Mouse (Mus musculus): ENCODE measurements at regions not wholly inside any gene's neighbourhood (a gene's known extent, or its start where the extent isn't known, plus 50 kb on each side); places are given as distances from the start of the nearest gene placed in this dataset.

- WGBS (ENCODE audit: insufficient replicate concordance) = 64% methylated on average over 3 of the region's 3 CpGs
Measured at GRCm38 (mm10) chr10:29592906-29593305, 57.2 kb upstream of the Rspo3 start.

GRCm38 (mm10) chr10:29590187-29590586, 54.5 kb upstream of the Rspo3 start:
- no peak overlapping the region for H3K4me3 ChIP-seq (ENCODE audit: low read depth, low read length)
- H3K27me3 ChIP-seq (ENCODE audit: control insufficient read depth, insufficient read depth, low read length) = no peaks in the 10 kb centered on the region
- no peaks in the 10 kb centered on the region for H3K9me3 ChIP-seq (replicated peaks; ENCODE audit: control insufficient read depth, low read length)
- no peaks in the 10 kb centered on the region for H3K36me3 ChIP-seq (ENCODE audit: control insufficient read depth, insufficient read depth, low read length)
- ATAC-seq (replicated peaks; ENCODE audit: insufficient number of reproducible peaks, low FRiP score, low TSS enrichment) = no peak
- no peak overlapping the region for H3K4me2 ChIP-seq
- H3K27ac ChIP-seq (ENCODE audit: low read depth, low read length) = no peak overlapping the region
- H3K4me1 ChIP-seq (ENCODE audit: control insufficient read depth, insufficient read depth, low read length) = no peaks in the 10 kb centered on the region
- no peak overlapping the region for H3K9ac ChIP-seq (ENCODE audit: low read depth, low read length)

More at GRCm38 (mm10) chr10:29592906-29593305, 57.2 kb upstream of the Rspo3 start:
- no peaks in the 10 kb centered on the region for H3K9me3 ChIP-seq (replicated peaks; ENCODE audit: control insufficient read depth, low read length)
- no peaks in the 10 kb centered on the region for H3K36me3 ChIP-seq (ENCODE audit: control insufficient read depth, insufficient read depth, low read length)
- no peak overlapping the region for H3K4me2 ChIP-seq
- no peak overlapping the region for H3K9ac ChIP-seq (ENCODE audit: low read depth, low read length)
- no peak overlapping the region for H3K4me3 ChIP-seq (ENCODE audit: low read depth, low read length)
- no peaks in the 10 kb centered on the region for H3K4me1 ChIP-seq (ENCODE audit: control insufficient read depth, insufficient read depth, low read length)
- H3K27ac ChIP-seq (ENCODE audit: low read depth, low read length) = no peak overlapping the region
- ATAC-seq (replicated peaks; ENCODE audit: insufficient number of reproducible peaks, low FRiP score, low TSS enrichment) = no peak
- H3K27me3 ChIP-seq (ENCODE audit: control insufficient read depth, insufficient read depth, low read length) = no peaks in the 10 kb centered on the region

GRCm38 (mm10) chr10:29589739-29590138, 54.1 kb upstream of the Rspo3 start:
- ATAC-seq (replicated peaks; ENCODE audit: insufficient number of reproducible peaks, low FRiP score, low TSS enrichment) = no peak
- Histone ChIP-seq H3K9ac (ENCODE audit: low read depth, low read length) (no peak overlapping the region), H3K27me3 (ENCODE audit: control insufficient read depth, insufficient read depth, low read length) (no peaks in the 10 kb centered on the region), H3K4me2 (no peak overlapping the region), H3K9me3 (replicated peaks; ENCODE audit: control insufficient read depth, low read length) (no peaks in the 10 kb centered on the region), H3K4me3 (ENCODE audit: low read depth, low read length) (no peak overlapping the region), H3K36me3 (ENCODE audit: control insufficient read depth, insufficient read depth, low read length) (no peaks in the 10 kb centered on the region), H3K4me1 (ENCODE audit: control insufficient read depth, insufficient read depth, low read length) (no peaks in the 10 kb centered on the region), H3K27ac (ENCODE audit: low read depth, low read length) (no peak overlapping the region)

Measured in heart, embryonic 11.5 days (tissue).